8 mouse cellular contexts compared by ENCODE assay signal in the genomic region with DNA sequence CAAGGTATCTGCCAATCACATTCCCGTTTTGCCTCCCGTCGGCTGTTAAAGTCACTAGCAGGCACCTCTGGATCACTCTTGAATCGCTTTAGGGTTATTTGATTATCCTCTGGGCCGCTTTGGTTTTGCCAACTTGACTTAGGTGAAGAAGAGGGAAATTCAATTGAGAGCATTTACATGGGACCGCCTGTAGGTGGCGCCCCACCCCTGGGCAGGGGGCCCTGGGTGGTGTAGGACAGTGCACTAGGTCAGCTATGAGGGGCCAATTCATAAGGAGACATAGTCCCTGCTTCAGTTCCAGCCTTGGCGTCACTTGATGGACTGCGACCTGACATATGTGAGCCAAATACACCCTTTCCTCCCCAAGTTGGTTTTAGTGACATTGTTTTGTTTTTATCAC. TPM values are rescaled to one million over a fixed set of nuclear protein-coding genes. Genes with fewer than 3 reads are reported as not detected.
DNase-seq lines count a peak whose midpoint lies in the region; ATAC-seq and TF ChIP-seq lines count a peak whose summit lies in the region.

No protein-coding gene starts in this region.

- no peak overlapping the region for H3K27ac ChIP-seq in liver, embryonic 11.5 days (ENCODE audit: low read depth, low read length)

- no peaks in the 10 kb centered on the region for H3K4me1 ChIP-seq in liver, embryonic 11.5 days (replicated peaks; ENCODE audit: control insufficient read depth, insufficient read depth, low read length)

- H3K79me3 ChIP-seq in C2C12 (ENCODE audit: low read depth), result no peaks in the 10 kb centered on the region

- 39% methylated on average over 9 of the region's 9 CpGs for WGBS in liver, embryonic 11.5 days

- H3K4me2 ChIP-seq in liver, embryonic 11.5 days, result no peak overlapping the region

- peak; percentile 69 to 70 for DNase-seq in heart, postnatal 14 days
- no peak for DNase-seq in heart, adult 8-10 months (ENCODE audit: low spot score)
- DNase-seq in adrenal gland, adult 18-20 months (ENCODE audit: low spot score in 2 of 2), result peak; percentile 59 to 75
- DNase-seq in liver, embryonic 11.5 days (ENCODE audit: low spot score), result peak; percentile 42
- DNase-seq in spleen, postnatal 36 days (ENCODE audit: low spot score in 2 of 2), result peak; percentile 59 to 66
- no peak for DNase-seq in right cerebral cortex, postnatal 14 days
- DNase-seq in MN1 (ENCODE audit: low spot score), result no peak

- no peaks in the 10 kb centered on the region for H3K27me3 ChIP-seq in C2C12 (ENCODE audit: control insufficient read depth, insufficient read depth, insufficient read length)
- H3K27me3 ChIP-seq in liver, embryonic 11.5 days (replicated peaks; ENCODE audit: control insufficient read depth, insufficient read depth, low read length), result no peaks in the 10 kb centered on the region

- H3K4me3 ChIP-seq in C2C12 (ENCODE audit: insufficient read depth, poor library complexity, severe bottlenecking), result no peak overlapping the region
- H3K4me3 ChIP-seq in liver, embryonic 11.5 days (ENCODE audit: low read depth, low read length), result no peak overlapping the region

- no peak overlapping the region for H3ac ChIP-seq in C2C12 (ENCODE audit: control insufficient read depth, insufficient read length, low read depth)

- 0 out of 2 replicates have a peak, but pooled peaks have one; percentile 34 for ATAC-seq in liver, embryonic 11.5 days (replicated peaks; ENCODE audit: low FRiP score)

- no peaks in the 10 kb centered on the region for H3K36me3 ChIP-seq in C2C12 (ENCODE audit: control insufficient read depth, insufficient read depth)
- no peaks in the 10 kb centered on the region for H3K36me3 ChIP-seq in liver, embryonic 11.5 days (ENCODE audit: control insufficient read depth, insufficient read depth, low read length)

- no peak overlapping the region for H3K9ac ChIP-seq in liver, embryonic 11.5 days (ENCODE audit: low read depth, low read length)

- H3K9me3 ChIP-seq in liver, embryonic 11.5 days (ENCODE audit: control insufficient read depth, low read length), result no peaks in the 10 kb centered on the region

- no peaks in the 10 kb centered on the region for H3K79me2 ChIP-seq in C2C12 (ENCODE audit: control insufficient read depth, insufficient read depth)

- peak; percentile 72 for TF ChIP-seq CTCF in C2C12 (IDR thresholded peaks at IDR 0.05; ENCODE audit: control insufficient read depth, insufficient read depth, insufficient read length)

- intact Hi-C loops in heart, postnatal 14 days (cut with DNase I), result loop anchor here (2.0 to 5.0 kb wide), 3 partner anchors 40 to 428 kb away; no protein-coding TSS in a partner anchor

TF ChIP-seq in C2C12, 6 proteins besides CTCF, POLR2A, EP300 and RAD21:
- TF ChIP-seq MYOG (IDR thresholded peaks at IDR 0.05; ENCODE audit: control insufficient read depth, extremely low read depth, insufficient read length), result no peak
- TF ChIP-seq USF1 (IDR thresholded peaks at IDR 0.05; ENCODE audit: low read depth), result no peak
- TF ChIP-seq CEBPB (IDR thresholded peaks at IDR 0.05; ENCODE audit: low read depth), result no peak
- no peak for TF ChIP-seq MYOD1 (IDR thresholded peaks at IDR 0.05; ENCODE audit: control insufficient read depth, insufficient read length, low read depth)
- no peak for TF ChIP-seq MAX (IDR thresholded peaks at IDR 0.05)
- no peak for TF ChIP-seq FOSL1 (IDR thresholded peaks at IDR 0.05; ENCODE audit: insufficient read depth, low read length, poor library complexity, severe bottlenecking)

RNA-seq across cellular contexts. Expression of a gene that starts 10.0 kb away (rescaled TPM):
- 1 to 10 TPM; 5.5 to 6.2 TPM for total RNA-seq in heart, postnatal 14 days (2021)
- total RNA-seq in heart, adult 8-10 months (2022), result 1 to 10 TPM; 2.5 to 4.8 (median 3.8) TPM
- polyA plus RNA-seq in C2C12 (2012; fragmentation: generic; extraction: Trizol), result 0.32 TPM
- total RNA-seq in adrenal gland, adult 18-20 months (2021), result 10 to 100 TPM; 15.9 to 17.9 TPM
- polyA plus RNA-seq in liver, embryonic 11.5 days (2014; fragmentation: Nextera tagmentation; extraction: Ambion mirVana), result 6.4 and 8.5 TPM in 2 replicates

RNA-seq across cellular contexts. Expression of a gene that starts 10.1 kb away (rescaled TPM):
- 1 to 10 TPM; 7.4 to 8.4 TPM for total RNA-seq in heart, postnatal 14 days (2021)
- 1 to 10 TPM; 4.8 to 6.1 (median 5.7) TPM for total RNA-seq in heart, adult 8-10 months (2022)
- polyA plus RNA-seq in C2C12 (2012; fragmentation: generic; extraction: Trizol), result 0.71 TPM
- total RNA-seq in adrenal gland, adult 18-20 months (2021), result 1 to 10 TPM; 5.7 to 9.0 TPM
- polyA plus RNA-seq in liver, embryonic 11.5 days (2014; fragmentation: Nextera tagmentation; extraction: Ambion mirVana), result 1.9 and 3.2 TPM in 2 replicates

Comparison
In these comparisons a context has a peak if more than half of its experiments do, and no peak if none do; other contexts are left out.
1. DNase-seq: peak in heart, postnatal 14 days (2 of 2), adrenal gland, adult 18-20 months (2 of 2), liver, embryonic 11.5 days (single experiment) and spleen, postnatal 36 days (2 of 2); none in heart, adult 8-10 months (single experiment), right cerebral cortex, postnatal 14 days (single experiment) and MN1 (single experiment).